Mouse (Mus musculus): ENCODE results near the gene Ltb. TPM values are rescaled to one million over a fixed set of nuclear protein-coding genes. Genes with fewer than 3 reads are reported as not detected.

Gene Ltb
- polyA plus RNA-seq, 1 experiment: 0.05 TPM

DNA sequence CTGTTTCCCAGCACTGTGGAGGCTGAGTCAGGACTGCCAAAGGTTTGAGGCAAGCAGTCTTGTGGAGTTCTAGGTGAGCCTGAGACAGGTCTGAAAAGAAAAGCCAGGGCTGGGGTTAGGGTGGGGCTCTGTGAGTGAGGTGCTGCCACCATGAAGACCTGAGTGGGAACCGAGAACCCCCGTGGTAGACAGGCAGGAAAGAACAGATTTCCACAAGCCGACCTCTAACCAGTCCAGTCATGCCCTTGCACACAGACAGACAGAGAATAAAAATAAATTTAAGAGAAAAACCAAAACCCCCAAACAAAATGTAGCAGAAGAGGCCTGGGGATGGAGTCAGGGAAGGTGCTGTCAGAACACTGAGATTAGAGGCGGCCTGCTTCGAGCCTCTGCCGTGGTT lies 18.9 kb upstream of the Ltb start:
- Histone ChIP-seq H3K4me3 (no peak overlapping the region), H3K27me3 (ENCODE audit: control insufficient read depth, insufficient read depth, insufficient read length) (no peaks in the 10 kb centered on the region), H3K36me3 (ENCODE audit: control insufficient read depth, insufficient read depth) (no peaks in the 10 kb centered on the region), H3ac (ENCODE audit: control insufficient read depth, insufficient read length) (no peak overlapping the region), H3K4me2 (ENCODE audit: low read depth) (no peak overlapping the region), H3K79me2 (ENCODE audit: control insufficient read depth, insufficient read depth) (no peaks in the 10 kb centered on the region)
- no peak for TF ChIP-seq TCF12 (IDR thresholded peaks at IDR 0.05; ENCODE audit: insufficient read depth, poor library complexity, severe bottlenecking)
- TF ChIP-seq CEBPB (IDR thresholded peaks at IDR 0.05; ENCODE audit: insufficient read depth, poor library complexity, severe bottlenecking): no peak
- no peak for TF ChIP-seq POLR2AphosphoS2 (IDR thresholded peaks at IDR 0.05; ENCODE audit: insufficient read length, low read depth)

DNA sequence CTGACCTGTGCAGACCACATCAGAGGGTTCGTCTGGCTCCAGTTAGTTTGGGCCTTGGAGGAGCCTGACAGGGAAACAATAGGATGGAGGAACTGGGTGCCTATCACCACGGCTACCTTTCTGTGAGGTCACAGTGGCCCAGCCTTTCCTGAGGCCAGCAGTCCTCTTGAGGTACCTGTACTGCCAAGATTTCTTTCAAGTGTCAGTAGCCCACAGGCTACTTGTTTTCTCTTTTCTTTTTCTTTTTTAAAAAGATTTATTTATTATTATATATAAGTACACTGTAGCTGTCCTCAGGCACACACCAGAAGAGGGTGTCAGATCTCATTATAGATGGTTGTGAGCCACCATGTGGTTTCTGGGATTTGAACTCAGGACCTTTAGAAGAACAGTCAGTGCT lies 18.3 kb upstream of the Ltb start, which contains the start of gene Aif1:
Gene Aif1 (minus strand): TSS at position 101 of the 400 bp plus-strand sequence.
- H3K27me3 ChIP-seq (ENCODE audit: control insufficient read depth, insufficient read depth, insufficient read length): no peaks in the 10 kb centered on the region
- no peak within 1 kb of the TSS for H3K4me2 ChIP-seq (ENCODE audit: low read depth)
- H3K4me3 ChIP-seq: no peak within 1 kb of the TSS
- no peak within 1 kb of the TSS for H3ac ChIP-seq (ENCODE audit: control insufficient read depth, insufficient read length)
- H3K79me2 ChIP-seq (ENCODE audit: control insufficient read depth, insufficient read depth): no peaks in the 10 kb centered on the region
- no peak for TF ChIP-seq MAX (IDR thresholded peaks at IDR 0.05; ENCODE audit: low read depth)
- no peak for TF ChIP-seq POLR2AphosphoS2 (IDR thresholded peaks at IDR 0.05; ENCODE audit: insufficient read length, low read depth)
- TF ChIP-seq TCF12 (IDR thresholded peaks at IDR 0.05; ENCODE audit: insufficient read depth, poor library complexity, severe bottlenecking): no peak
- TF ChIP-seq MYOG (IDR thresholded peaks at IDR 0.05; ENCODE audit: control insufficient read depth in 1 of 3, insufficient read depth in 1 of 3, insufficient read length in 2 of 3, low read depth in 2 of 3): no peak
- no peak for TF ChIP-seq REST (IDR thresholded peaks at IDR 0.05; ENCODE audit: insufficient read depth, insufficient read length)
- TF ChIP-seq POLR2A (IDR thresholded peaks at IDR 0.05; ENCODE audit: insufficient read length, low read depth): no peak
- TF ChIP-seq E2F4 (IDR thresholded peaks at IDR 0.05; ENCODE audit: insufficient read depth): no peak
- TF ChIP-seq SRF (IDR thresholded peaks at IDR 0.05; ENCODE audit: control insufficient read depth, insufficient read length, low read depth): no peak
- no peak for TF ChIP-seq MYOD1 (IDR thresholded peaks at IDR 0.05; ENCODE audit: control insufficient read depth in 1 of 3, insufficient read length in 2 of 3, low read depth in 2 of 3)
- TF ChIP-seq TCF3 (IDR thresholded peaks at IDR 0.05; ENCODE audit: insufficient read length, low read depth): no peak
- TF ChIP-seq USF1 (IDR thresholded peaks at IDR 0.05; ENCODE audit: low read depth): no peak
- no peak for TF ChIP-seq CEBPB (IDR thresholded peaks at IDR 0.05; ENCODE audit: insufficient read depth, poor library complexity, severe bottlenecking)
- H3K36me3 ChIP-seq (ENCODE audit: control insufficient read depth, insufficient read depth): no peaks in the 10 kb centered on the region

DNA sequence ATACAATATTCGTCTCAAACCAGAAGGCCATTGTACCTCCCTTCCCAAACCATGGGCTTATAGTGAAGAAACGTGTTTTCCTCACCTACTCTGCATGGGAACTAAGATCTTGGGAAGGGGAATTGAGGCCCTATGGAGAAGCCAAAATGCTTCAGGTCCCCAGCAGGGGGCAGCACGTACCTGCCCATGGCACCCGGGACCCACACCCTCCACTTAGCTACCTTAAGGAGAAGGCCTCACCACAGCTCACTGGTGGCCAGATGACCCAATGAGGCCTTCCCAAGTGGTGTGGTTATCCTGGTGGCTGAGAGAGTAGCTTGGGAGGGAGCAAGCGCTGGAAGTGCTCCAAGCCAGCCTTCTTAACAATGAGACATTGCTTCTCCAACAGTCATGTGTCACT lies 15.7 kb upstream of the Ltb start:
- TF ChIP-seq POLR2A (IDR thresholded peaks at IDR 0.05; ENCODE audit: insufficient read length, low read depth) (no peak), POLR2AphosphoS2 (IDR thresholded peaks at IDR 0.05; ENCODE audit: insufficient read length, low read depth) (no peak), REST (IDR thresholded peaks at IDR 0.05; ENCODE audit: insufficient read depth, insufficient read length) (no peak), TCF12 (IDR thresholded peaks at IDR 0.05; ENCODE audit: insufficient read depth, poor library complexity, severe bottlenecking) (no peak), CEBPB (IDR thresholded peaks at IDR 0.05; ENCODE audit: insufficient read depth, poor library complexity, severe bottlenecking) (no peak), MYOD1 (IDR thresholded peaks at IDR 0.05; ENCODE audit: control insufficient read depth in 1 of 3, insufficient read length in 2 of 3, low read depth in 2 of 3) (no peak), E2F4 (IDR thresholded peaks at IDR 0.05; ENCODE audit: insufficient read depth) (no peak), MYOG (IDR thresholded peaks at IDR 0.05; ENCODE audit: control insufficient read depth in 1 of 3, insufficient read depth in 1 of 3, insufficient read length in 2 of 3, low read depth in 2 of 3) (no peak), MAX (IDR thresholded peaks at IDR 0.05; ENCODE audit: low read depth) (no peak), USF1 (IDR thresholded peaks at IDR 0.05; ENCODE audit: low read depth) (no peak), TCF3 (IDR thresholded peaks at IDR 0.05; ENCODE audit: insufficient read length, low read depth) (no peak), SRF (IDR thresholded peaks at IDR 0.05; ENCODE audit: control insufficient read depth, insufficient read length, low read depth) (no peak)
- H3K4me3 ChIP-seq: no peak overlapping the region
- H3K79me2 ChIP-seq (ENCODE audit: control insufficient read depth, insufficient read depth): no peaks in the 10 kb centered on the region
- H3K4me2 ChIP-seq (ENCODE audit: low read depth): no peak overlapping the region
- no peaks in the 10 kb centered on the region for H3K27me3 ChIP-seq (ENCODE audit: control insufficient read depth, insufficient read depth, insufficient read length)
- no peak overlapping the region for H3ac ChIP-seq (ENCODE audit: control insufficient read depth, insufficient read length)
- H3K36me3 ChIP-seq (ENCODE audit: control insufficient read depth, insufficient read depth): no peaks in the 10 kb centered on the region

DNA sequence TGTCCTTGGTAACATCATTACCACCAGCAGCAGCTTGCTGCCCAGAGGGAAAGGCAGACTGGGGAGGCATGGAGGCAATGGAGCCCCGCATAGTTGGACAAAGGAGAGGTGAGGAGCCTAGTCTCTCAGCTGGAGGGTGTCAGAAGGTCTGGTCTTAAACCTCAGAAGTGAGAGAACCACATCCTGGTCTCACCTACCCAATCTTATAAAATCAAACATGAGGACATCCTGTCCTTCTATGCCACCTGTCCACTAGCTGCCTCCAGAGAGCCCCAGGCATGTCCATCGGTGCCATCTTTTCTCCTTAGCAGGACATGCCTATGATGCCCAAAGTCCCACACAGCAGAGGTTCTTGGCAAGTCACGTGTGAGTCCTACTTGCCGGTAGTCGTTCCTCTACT lies 14.1 kb upstream of the Ltb start:
- Histone ChIP-seq H3K36me3 (ENCODE audit: control insufficient read depth, insufficient read depth) (no peaks in the 10 kb centered on the region), H3K4me3 (no peak overlapping the region), H3K4me2 (ENCODE audit: low read depth) (no peak overlapping the region), H3ac (ENCODE audit: control insufficient read depth, insufficient read length) (no peak overlapping the region), H3K27me3 (ENCODE audit: control insufficient read depth, insufficient read depth, insufficient read length) (no peaks in the 10 kb centered on the region), H3K79me2 (ENCODE audit: control insufficient read depth, insufficient read depth) (no peaks in the 10 kb centered on the region)
- TF ChIP-seq E2F4 (IDR thresholded peaks at IDR 0.05; ENCODE audit: insufficient read depth): no peak
- TF ChIP-seq POLR2AphosphoS2 (IDR thresholded peaks at IDR 0.05; ENCODE audit: insufficient read length, low read depth): no peak
- no peak for TF ChIP-seq MAX (IDR thresholded peaks at IDR 0.05; ENCODE audit: low read depth)
- TF ChIP-seq SRF (IDR thresholded peaks at IDR 0.05; ENCODE audit: control insufficient read depth, insufficient read length, low read depth): no peak
- no peak for TF ChIP-seq REST (IDR thresholded peaks at IDR 0.05; ENCODE audit: insufficient read depth, insufficient read length)
- no peak for TF ChIP-seq TCF12 (IDR thresholded peaks at IDR 0.05; ENCODE audit: insufficient read depth, poor library complexity, severe bottlenecking)
- no peak for TF ChIP-seq POLR2A (IDR thresholded peaks at IDR 0.05; ENCODE audit: insufficient read length, low read depth)
- TF ChIP-seq CEBPB (IDR thresholded peaks at IDR 0.05; ENCODE audit: insufficient read depth, poor library complexity, severe bottlenecking): no peak
- TF ChIP-seq TCF3 (IDR thresholded peaks at IDR 0.05; ENCODE audit: insufficient read length, low read depth): no peak
- no peak for TF ChIP-seq MYOD1 (IDR thresholded peaks at IDR 0.05; ENCODE audit: control insufficient read depth in 1 of 3, insufficient read length in 2 of 3, low read depth in 2 of 3)
